Mouse (Mus musculus): ENCODE measurements at regions not wholly inside any gene's neighbourhood (a gene's known extent, or its start where the extent isn't known, plus 50 kb on each side); places are given as distances from the start of the nearest gene placed in this dataset.

DNA sequence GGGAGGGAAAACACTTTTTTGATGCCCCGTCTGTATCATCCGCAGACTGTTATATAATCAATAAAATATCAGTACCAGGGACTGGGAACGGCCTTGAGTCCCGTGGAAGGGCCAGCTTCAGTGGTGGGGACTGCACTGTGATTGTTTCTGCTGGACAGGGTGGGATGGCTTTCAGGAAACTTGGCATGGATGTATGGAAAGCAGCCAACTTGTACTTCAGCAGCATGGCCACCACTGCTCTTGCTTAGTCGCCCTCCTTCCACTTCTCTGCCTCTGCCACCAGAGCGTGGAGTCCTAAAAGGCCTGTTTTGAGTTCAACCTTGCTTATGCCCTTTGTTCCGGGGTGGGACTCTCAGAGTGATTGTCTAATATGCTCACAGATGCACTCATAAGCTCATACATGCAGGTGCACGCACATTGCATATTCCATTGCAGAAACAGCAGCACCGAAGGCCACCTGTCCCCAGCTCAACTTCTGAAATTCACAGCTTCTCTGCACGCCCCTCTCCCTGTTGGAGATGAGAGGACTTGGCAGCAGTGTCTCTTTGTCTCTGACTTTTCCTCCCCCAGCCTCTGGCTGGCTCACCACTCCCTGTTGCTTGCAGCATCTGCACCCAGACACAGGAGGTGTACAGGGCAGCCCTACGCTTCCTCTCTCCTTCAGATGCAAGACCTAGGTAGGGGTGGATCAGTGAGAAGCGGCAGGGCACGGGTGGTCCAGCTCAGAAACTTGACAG lies 91.0 kb upstream of the Grik3 start:
- Histone ChIP-seq H3K27ac (no peak overlapping the region), H3K9ac (no peak overlapping the region), H3K4me1 (no peaks in the 10 kb centered on the region), H3K4me3 (no peak overlapping the region), H3K27me3 (peaks cover 5% of the 10 kb centered on the region; the same call in 1 of the 2 replicates), H3K4me2 (no peak overlapping the region), H3K9me3 (no peaks in the 10 kb centered on the region), H3K36me3 (no peaks in the 10 kb centered on the region)
- no peak for ATAC-seq (ENCODE audit: insufficient number of reproducible peaks, insufficient read depth, low FRiP score, low TSS enrichment, low read depth)
- WGBS: 83% methylated on average over 13 of the region's 13 CpGs

DNA sequence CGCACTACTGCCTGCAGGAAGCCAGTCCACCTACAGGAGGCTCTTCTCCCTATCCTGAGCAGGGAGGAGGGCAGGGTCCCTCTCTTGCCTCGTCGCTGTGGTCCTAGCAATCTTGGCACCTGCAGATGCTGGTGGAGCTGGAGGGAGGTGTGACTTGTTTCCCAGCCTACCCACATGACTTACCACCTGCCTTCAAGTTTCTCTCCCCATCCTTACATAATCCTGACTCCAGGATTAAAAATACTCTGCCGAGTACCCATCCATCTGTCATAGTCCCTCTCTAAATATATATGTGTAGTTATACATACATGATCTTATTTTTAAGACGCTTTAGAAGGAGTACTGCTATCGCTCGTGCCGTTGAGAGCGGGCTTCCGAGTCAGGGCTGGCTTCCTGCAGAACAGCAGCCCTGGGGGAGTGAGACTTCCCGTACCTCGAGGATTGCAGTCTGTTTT lies 93.5 kb upstream of the Grik3 start:
- ATAC-seq (ENCODE audit: insufficient number of reproducible peaks, insufficient read depth, low FRiP score, low TSS enrichment, low read depth): no peak
- no peak overlapping the region for H3K4me3 ChIP-seq
- no peaks in the 10 kb centered on the region for H3K27me3 ChIP-seq
- 59% methylated on average over 12 of the region's 12 CpGs for WGBS
- H3K27ac ChIP-seq: no peak overlapping the region
- no peaks in the 10 kb centered on the region for H3K4me1 ChIP-seq
- no peaks in the 10 kb centered on the region for H3K36me3 ChIP-seq
- H3K9ac ChIP-seq: no peak overlapping the region
- no peak overlapping the region for H3K4me2 ChIP-seq
- no peaks in the 10 kb centered on the region for H3K9me3 ChIP-seq

DNA sequence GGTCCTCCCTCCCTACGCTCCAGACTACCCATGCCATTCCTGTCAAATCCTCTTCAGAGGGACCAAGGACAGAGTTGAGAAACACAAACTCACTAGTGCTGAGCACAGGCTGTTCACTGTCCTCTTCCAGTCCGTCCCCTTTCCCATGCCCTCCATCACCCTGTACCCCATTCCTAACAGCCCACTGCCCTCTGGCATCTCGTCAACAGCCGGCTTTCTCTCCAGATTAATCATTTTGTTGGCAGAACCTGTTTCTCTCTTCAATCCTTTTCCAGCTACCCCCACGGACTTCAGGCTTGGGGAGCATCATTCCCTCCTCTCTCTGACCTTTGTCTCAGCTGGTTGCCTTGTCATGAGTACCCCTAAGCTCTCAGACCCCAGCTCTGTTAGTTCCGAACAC lies 99.2 kb upstream of the Grik3 start:
- H3K27me3 ChIP-seq: no peaks in the 10 kb centered on the region; the same call in 1 of the 2 replicates
- H3K36me3 ChIP-seq: no peaks in the 10 kb centered on the region
- 66% methylated on average over 6 of the region's 6 CpGs for WGBS
- H3K4me1 ChIP-seq: no peaks in the 10 kb centered on the region
- H3K9me3 ChIP-seq: no peaks in the 10 kb centered on the region
- no peak overlapping the region for H3K4me2 ChIP-seq
- no peak for ATAC-seq (ENCODE audit: insufficient number of reproducible peaks, insufficient read depth, low FRiP score, low TSS enrichment, low read depth)
- no peak overlapping the region for H3K9ac ChIP-seq
- H3K4me3 ChIP-seq: no peak overlapping the region
- H3K27ac ChIP-seq: no peak overlapping the region

DNA sequence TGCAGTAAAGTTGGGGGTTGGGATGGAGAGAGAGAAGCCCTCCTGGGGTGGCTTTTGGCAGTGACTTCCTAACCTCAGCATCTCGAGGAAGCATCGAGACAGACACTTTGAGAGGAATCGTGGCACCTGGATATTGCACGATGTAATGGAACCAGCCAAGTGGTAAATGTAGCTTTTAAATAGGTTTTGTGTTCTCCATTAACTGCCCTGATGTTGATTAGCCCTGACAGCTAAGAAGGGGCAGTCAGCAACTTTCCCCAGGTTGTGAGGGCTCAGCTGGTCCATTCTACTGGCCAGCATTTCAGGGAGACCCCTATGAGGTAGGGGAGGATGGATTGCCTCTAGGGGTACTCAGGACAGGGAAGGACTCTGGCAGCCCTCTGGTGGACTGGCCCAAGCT lies 104.7 kb upstream of the Grik3 start:
- peaks cover 6% of the 10 kb centered on the region; the same call in 1 of the 2 replicates for H3K9me3 ChIP-seq
- no peak overlapping the region for H3K4me3 ChIP-seq
- no peak overlapping the region for H3K27ac ChIP-seq
- no peaks in the 10 kb centered on the region; the same call in 1 of the 2 replicates for H3K27me3 ChIP-seq
- no peaks in the 10 kb centered on the region for H3K4me1 ChIP-seq
- no peak overlapping the region for H3K9ac ChIP-seq
- ATAC-seq (ENCODE audit: insufficient number of reproducible peaks, insufficient read depth, low FRiP score, low TSS enrichment, low read depth): no peak
- H3K36me3 ChIP-seq: no peaks in the 10 kb centered on the region
- no peak overlapping the region for H3K4me2 ChIP-seq
- 74% methylated on average over 4 of the region's 4 CpGs for WGBS

DNA sequence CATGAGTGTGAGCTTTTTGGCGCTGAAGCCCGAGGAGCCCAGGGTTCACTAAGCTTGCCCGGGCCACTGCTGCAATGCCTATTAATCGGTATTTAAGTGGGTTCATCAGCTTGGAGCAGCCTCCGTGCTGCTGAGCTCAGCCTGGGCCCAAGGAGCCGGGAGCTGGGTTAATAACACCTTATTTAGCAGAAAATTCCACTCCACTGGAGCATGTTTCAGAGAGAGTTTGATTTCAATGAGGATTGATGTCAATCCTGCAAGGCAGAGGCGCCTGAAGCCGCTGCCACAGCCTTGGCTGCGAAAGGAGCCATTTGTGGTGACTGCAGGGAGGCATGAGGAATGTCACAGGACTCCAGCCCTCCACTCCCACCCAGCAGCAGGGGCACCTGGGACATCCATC lies 126.5 kb upstream of the Grik3 start:
- Histone ChIP-seq H3K4me1 (no peaks in the 10 kb centered on the region), H3K36me3 (no peaks in the 10 kb centered on the region), H3K4me3 (no peak overlapping the region), H3K27ac (no peak overlapping the region), H3K9me3 (no peaks in the 10 kb centered on the region), H3K9ac (no peak overlapping the region), H3K4me2 (no peak overlapping the region), H3K27me3 (no peaks in the 10 kb centered on the region)
- ATAC-seq (ENCODE audit: insufficient number of reproducible peaks, insufficient read depth, low FRiP score, low TSS enrichment, low read depth): no peak
- WGBS: 62% methylated on average over 9 of the region's 9 CpGs

DNA sequence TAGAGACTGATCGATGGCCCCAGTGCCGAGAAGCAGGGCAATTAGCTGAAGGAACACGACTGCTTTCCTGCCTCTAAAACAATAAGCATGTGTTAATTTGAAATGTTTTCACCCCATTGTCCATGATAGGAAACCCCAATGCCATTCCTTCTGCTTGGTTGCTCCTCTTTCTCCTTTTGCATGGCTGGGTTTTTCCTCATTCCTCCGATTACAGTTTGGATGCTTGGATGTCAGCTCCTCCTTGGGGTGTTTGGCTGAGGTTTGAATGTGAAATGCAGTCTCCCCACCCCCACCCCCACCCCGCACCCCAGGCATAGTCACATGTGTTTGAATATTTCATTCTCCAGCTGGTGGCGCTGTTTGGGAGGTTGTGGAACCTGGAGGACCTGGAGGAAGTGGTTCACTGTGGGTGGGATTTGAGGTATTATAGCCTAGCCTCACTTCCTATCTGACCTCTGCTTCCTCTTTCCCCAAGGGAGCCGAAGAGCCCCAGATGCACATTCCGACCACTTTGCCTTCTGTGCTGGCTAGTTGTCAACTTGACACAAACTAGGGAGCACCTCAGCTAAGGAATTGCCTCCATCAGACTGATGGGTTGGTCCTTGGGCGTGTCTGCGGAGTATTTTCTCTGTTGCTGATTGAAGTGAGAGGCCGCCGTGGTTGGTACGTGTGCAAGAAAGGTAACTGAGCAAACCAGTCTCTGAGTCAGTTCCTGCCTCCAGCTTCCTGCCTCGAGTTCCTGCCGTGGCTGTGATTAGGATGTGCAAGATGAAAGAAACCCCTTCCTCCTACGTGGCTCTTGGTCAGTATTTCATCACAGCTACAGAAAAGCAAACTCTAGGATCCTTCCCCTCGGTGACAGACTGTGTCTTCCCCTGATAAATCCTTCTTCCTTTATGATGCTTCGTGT lies 128.6 kb upstream of the Grik3 start:
- H3K27ac ChIP-seq: no peak overlapping the region
- H3K36me3 ChIP-seq: no peaks in the 10 kb centered on the region
- WGBS: 71% methylated on average over 18 of the region's 18 CpGs
- no peaks in the 10 kb centered on the region for H3K9me3 ChIP-seq
- H3K9ac ChIP-seq: no peak overlapping the region
- ATAC-seq (ENCODE audit: insufficient number of reproducible peaks, insufficient read depth, low FRiP score, low TSS enrichment, low read depth): no peak
- H3K4me3 ChIP-seq: no peak overlapping the region
- H3K4me1 ChIP-seq: no peaks in the 10 kb centered on the region
- H3K4me2 ChIP-seq: no peak overlapping the region
- no peaks in the 10 kb centered on the region for H3K27me3 ChIP-seq

DNA sequence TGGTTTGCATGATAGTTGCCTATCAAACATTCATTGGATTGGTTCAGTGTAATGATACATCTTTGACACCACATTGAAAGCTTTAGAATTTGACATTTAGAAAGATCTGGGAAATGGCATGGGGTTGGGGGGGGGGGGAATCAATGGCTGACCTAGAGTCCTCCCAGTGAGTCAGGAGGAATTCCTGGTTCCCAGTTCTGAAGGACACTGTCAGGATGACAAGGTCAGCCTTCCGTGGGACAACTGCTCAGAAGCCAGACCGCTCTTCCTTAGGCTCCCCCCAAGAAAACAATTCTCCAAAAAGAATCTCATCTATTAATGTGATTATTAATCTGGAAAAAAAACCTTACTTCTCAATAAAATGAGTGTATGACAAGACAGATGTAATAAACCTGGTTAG lies 132.1 kb upstream of the Grik3 start:
- Histone ChIP-seq H3K4me1 (no peaks in the 10 kb centered on the region), H3K4me2 (no peak overlapping the region), H3K9ac (no peak overlapping the region), H3K27me3 (no peaks in the 10 kb centered on the region), H3K4me3 (no peak overlapping the region), H3K36me3 (no peaks in the 10 kb centered on the region), H3K9me3 (no peaks in the 10 kb centered on the region), H3K27ac (no peak overlapping the region)
- WGBS: 89% methylated on average over 2 of the region's 2 CpGs
- no peak for ATAC-seq (ENCODE audit: insufficient number of reproducible peaks, insufficient read depth, low FRiP score, low TSS enrichment, low read depth)

DNA sequence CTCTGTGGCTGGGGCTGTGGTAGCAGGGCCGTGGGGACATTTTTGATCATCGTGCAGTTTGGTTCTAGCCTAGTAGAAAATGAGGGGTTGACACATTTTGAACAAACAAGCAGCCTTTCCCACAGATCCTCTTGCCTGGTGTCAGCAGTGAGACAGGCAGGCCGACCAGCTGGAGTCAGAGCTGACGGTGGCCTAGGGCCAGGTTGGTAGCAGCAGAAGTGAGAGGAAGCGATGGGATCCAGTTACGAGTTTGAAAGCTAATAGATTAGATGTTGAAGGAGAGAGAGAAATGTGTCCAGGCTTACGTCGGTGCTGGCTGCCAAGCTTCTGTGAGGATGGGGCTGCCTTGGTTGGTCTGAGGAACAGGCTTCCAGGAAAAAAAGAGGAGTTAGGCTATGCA lies 134.1 kb upstream of the Grik3 start:
- ATAC-seq (ENCODE audit: insufficient number of reproducible peaks, insufficient read depth, low FRiP score, low TSS enrichment, low read depth): no peak
- Histone ChIP-seq H3K9me3 (no peaks in the 10 kb centered on the region), H3K4me3 (no peak overlapping the region), H3K36me3 (no peaks in the 10 kb centered on the region), H3K4me2 (no peak overlapping the region), H3K27ac (no peak overlapping the region), H3K27me3 (no peaks in the 10 kb centered on the region), H3K4me1 (no peaks in the 10 kb centered on the region), H3K9ac (no peak overlapping the region)
- WGBS: 22% methylated on average over 8 of the region's 8 CpGs

DNA sequence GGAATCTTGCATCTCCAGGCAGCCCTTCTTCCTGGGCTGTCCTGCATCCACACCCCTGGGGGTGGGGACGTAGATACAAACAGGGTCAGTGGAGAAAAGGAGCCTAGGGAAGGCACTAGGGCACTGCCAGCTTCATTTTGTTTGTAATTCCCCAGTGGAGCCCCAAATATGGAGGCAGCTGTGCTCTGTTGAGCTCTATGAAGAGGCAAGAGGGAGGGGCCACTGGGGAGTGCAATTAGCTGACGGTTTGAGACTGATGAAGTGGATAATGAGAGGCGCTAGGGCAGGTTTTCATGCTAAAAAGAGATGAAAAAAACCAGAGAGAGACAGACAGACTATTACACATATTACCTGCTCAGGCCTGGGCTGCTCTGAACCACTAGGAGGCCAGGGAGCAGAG lies 135.8 kb upstream of the Grik3 start:
- Histone ChIP-seq H3K9ac (no peak overlapping the region), H3K36me3 (no peaks in the 10 kb centered on the region), H3K9me3 (no peaks in the 10 kb centered on the region), H3K4me3 (no peak overlapping the region), H3K27ac (no peak overlapping the region), H3K27me3 (no peaks in the 10 kb centered on the region), H3K4me1 (no peaks in the 10 kb centered on the region), H3K4me2 (no peak overlapping the region)
- no peak for ATAC-seq (ENCODE audit: insufficient number of reproducible peaks, insufficient read depth, low FRiP score, low TSS enrichment, low read depth)
- WGBS: 36% methylated on average over 3 of the region's 3 CpGs

DNA sequence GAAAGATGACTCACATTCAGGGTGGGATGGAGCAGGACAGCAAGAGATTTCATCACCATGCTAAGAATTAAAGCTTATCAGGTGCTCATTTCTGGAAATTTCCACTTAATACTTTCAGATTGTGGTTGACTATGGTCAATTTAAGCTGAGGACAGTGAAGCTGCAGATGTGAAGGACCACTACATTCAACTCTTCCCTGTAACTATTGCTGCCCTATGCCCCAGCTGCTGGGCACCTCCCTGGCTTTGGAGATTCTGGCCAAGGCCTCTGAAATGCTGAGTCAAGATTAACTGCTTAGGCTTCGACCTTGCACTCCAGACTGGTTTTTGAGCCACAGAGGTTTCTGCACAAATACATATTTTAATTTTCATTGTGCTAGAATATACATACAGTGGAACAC lies 140.4 kb upstream of the Grik3 start:
- Histone ChIP-seq H3K27ac (no peak overlapping the region), H3K4me1 (no peaks in the 10 kb centered on the region), H3K4me2 (no peak overlapping the region), H3K9me3 (no peaks in the 10 kb centered on the region), H3K4me3 (no peak overlapping the region), H3K27me3 (no peaks in the 10 kb centered on the region), H3K36me3 (no peaks in the 10 kb centered on the region), H3K9ac (no peak overlapping the region)
- ATAC-seq (ENCODE audit: insufficient number of reproducible peaks, insufficient read depth, low FRiP score, low TSS enrichment, low read depth): no peak
- 70% methylated on average over 1 of the region's 1 CpGs for WGBS

DNA sequence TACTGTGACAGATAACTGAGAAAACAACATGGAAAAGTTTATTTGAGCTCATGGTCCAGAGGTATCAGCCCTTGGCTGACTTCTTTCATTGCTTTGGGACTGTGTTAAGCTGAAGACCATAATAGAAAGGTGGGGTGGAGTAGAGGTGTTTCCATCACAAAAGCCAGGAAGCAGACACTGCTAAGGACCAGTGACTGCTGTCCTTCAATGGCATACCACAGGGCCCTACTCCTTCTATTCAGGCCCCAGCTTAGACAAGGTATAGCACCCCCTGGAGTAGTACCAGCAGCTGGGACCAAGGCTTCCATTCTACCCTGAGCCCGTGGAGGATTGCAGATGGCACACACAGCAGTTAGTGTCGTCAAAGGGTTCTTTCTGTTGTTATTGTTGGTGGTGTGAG lies 151.4 kb upstream of the Grik3 start:
- Histone ChIP-seq H3K4me2 (no peak overlapping the region), H3K27me3 (no peaks in the 10 kb centered on the region), H3K4me1 (no peaks in the 10 kb centered on the region), H3K4me3 (no peak overlapping the region), H3K36me3 (no peaks in the 10 kb centered on the region), H3K9ac (no peak overlapping the region), H3K9me3 (no peaks in the 10 kb centered on the region), H3K27ac (no peak overlapping the region)
- WGBS: 67% methylated on average over 2 of the region's 2 CpGs
- no peak for ATAC-seq (ENCODE audit: insufficient number of reproducible peaks, insufficient read depth, low FRiP score, low TSS enrichment, low read depth)

DNA sequence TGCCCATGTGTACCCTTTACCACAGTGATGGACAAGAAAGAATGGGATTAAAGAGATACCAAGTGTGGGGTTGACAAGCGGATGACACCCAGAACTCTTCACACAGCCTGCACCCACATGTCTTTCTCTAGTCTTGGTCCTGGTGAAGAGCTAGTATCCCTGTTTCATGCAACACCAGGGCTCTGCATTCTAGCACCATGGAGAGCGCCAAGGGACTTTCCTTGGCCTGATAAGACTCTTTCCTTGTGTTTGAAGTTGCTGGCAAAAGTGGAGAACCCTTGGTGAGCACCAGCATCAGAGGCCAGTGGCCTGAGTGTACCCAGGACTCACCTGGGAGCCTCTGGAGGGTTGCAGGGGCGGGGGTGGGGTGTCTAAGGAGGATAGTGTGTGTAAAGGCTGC lies 161.7 kb upstream of the Grik3 start:
- Histone ChIP-seq H3K4me3 (no peak overlapping the region), H3K4me1 (no peaks in the 10 kb centered on the region), H3K27me3 (0 out of 2 replicates have a peak, but pooled peaks cover 4% of the 10 kb centered on the region), H3K9ac (no peak overlapping the region), H3K27ac (no peak overlapping the region), H3K36me3 (no peaks in the 10 kb centered on the region), H3K9me3 (no peaks in the 10 kb centered on the region), H3K4me2 (no peak overlapping the region)
- no peak for ATAC-seq (ENCODE audit: insufficient number of reproducible peaks, insufficient read depth, low FRiP score, low TSS enrichment, low read depth)
- WGBS: 30% methylated on average over 3 of the region's 3 CpGs
